Mouse (Mus musculus): ENCODE results near the gene Atp8a2.

GRCm38 (mm10) chr14:60055231-60055630, 141.7 kb downstream of the Atp8a2 start:
- TF ChIP-seq TAL1 (IDR thresholded peaks at IDR 0.05; ENCODE audit: low read length) (no peak), GATA1 (IDR thresholded peaks at IDR 0.05; ENCODE audit: low read length) (no peak)
